Mouse (Mus musculus): ENCODE measurements around the gene Cbx4.

Cbx4 gene

GRCm38 (mm10) chr11:119039732-119040512 is 46.1 kb downstream of the Cbx4 start:
- DNase-seq, result no peak

GRCm38 (mm10) chr11:119038744-119039484 is 47.1 kb downstream of the Cbx4 start:
- DNase-seq, result peak in 1 of 2 experiments; percentile 33

- DNase-seq, result no peak
These were observed 48.1 kb downstream of the Cbx4 start for GRCm38 (mm10) chr11:119037780-119038401.

- peak in 1 of 2 experiments; percentile 47 for DNase-seq
These were observed 48.9 kb downstream of the Cbx4 start for GRCm38 (mm10) chr11:119036934-119037779.

GRCm38 (mm10) chr11:119036447-119036846 is 49.6 kb downstream of the Cbx4 start:
- no peak for DNase-seq

- DNase-seq, result no peak
These were observed 50.3 kb downstream of the Cbx4 start for GRCm38 (mm10) chr11:119035686-119036165.

GRCm38 (mm10) chr11:119035094-119035685 is 50.8 kb downstream of the Cbx4 start:
- DNase-seq, result no peak

GRCm38 (mm10) chr11:119034635-119035034 is 51.4 kb downstream of the Cbx4 start:
- DNase-seq, result no peak

GRCm38 (mm10) chr11:119033874-119034558 is 52.0 kb downstream of the Cbx4 start:
- peak; percentile 78 to 84 for DNase-seq
